Mouse (Mus musculus) brain, embryonic 14.5 days (tissue): ENCODE data around the gene Ttc25.

ENCODE experiments used
- CTCF ChIP-seq: fragments of 200-500 bp; IDR thresholded peaks from 2 replicates; pipeline ENCODE4 v1.5.1; 2012; ENCODE audit warnings: inconsistent platforms, mild to moderate bottlenecking, moderate library complexity, borderline replicate concordance; ENCODE audit not compliant: insufficient read depth, insufficient read length; ENCODE audit errors: extremely low read depth
- POLR2A ChIP-seq: fragments of 200-500 bp; IDR thresholded peaks from 2 replicates; pipeline ENCODE4 v1.6.1; 2012; ENCODE audit warnings: mild to moderate bottlenecking, inconsistent platforms, borderline replicate concordance; ENCODE audit not compliant: poor library complexity, insufficient read depth, insufficient read length, severe bottlenecking; ENCODE audit errors: extremely low read depth

GRCm38 (mm10) chr11:100526052-100526816 lies 19.2 kb upstream of the Ttc25 start:
- TF ChIP-seq CTCF (no peak), POLR2A (no peak)
